Mouse (Mus musculus) olfactory bulb, adult 2 months (tissue): Measurements from ENCODE around the gene Fryl.

Source experiments
- CTCF ChIP-seq: fragments of 200-500 bp; IDR thresholded peaks from 2 replicates; pipeline ENCODE4 v1.5.1; 2012; ENCODE audit warnings: low read depth, mild to moderate bottlenecking, low read length, moderate library complexity; ENCODE audit not compliant: insufficient read depth
- POLR2A ChIP-seq: fragments of 200-500 bp; IDR thresholded peaks from 2 replicates; pipeline ENCODE4 v1.6.1; 2012; ENCODE audit warnings: mild to moderate bottlenecking, low read depth, low read length, moderate library complexity; ENCODE audit not compliant: insufficient read depth

DNA sequence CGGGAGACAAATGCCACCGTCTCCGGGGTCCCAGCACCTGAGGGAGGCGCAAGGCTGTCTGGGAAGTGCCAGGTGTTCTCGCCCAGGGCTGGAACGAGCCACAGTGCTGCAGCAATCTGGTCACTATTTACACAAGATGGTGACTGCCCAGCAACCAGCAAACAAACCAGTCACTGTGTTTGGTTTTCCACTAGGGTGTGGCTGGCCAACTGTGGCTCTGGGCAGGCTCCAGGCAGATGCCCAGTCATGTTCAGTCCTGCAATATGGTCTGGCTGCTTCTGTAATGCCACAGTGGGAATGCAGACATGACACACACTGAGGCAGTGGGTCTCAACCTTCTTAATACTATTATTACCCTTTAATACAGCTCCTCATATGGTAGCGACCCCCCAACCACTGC lies 152.8 kb downstream of the Fryl start:
- no peak for TF ChIP-seq CTCF
- no peak for TF ChIP-seq POLR2A
